Mouse (Mus musculus): Measurements from ENCODE around the gene Hus1b. TPM values are rescaled to one million over a fixed set of nuclear protein-coding genes. Genes with fewer than 3 reads are reported as not detected.

Hus1b gene
- polyA plus RNA-seq (2017; shearing (Covaris generic)), result not detected

DNA sequence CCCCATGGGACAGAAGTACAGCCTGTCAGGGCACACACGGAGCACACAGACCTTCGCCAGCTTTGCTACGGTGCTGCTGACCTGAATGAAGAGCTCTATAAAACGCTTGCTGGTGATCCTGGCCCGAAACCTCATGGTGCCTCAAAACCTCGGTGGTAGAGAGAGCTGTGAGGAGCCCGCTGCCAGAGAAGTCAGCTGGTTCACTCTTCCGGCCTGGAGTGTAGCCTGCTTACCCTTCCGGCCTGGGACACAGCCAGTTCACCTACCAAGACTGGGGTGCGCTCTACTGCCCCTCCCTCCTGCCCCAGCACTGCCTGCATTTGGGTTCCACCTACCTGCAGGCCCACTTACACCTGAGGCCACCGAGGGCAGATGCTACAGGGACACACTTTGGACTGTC, at the start of gene Hus1b:
Gene Hus1b (minus strand): TSS at position 220 of the 400 bp plus-strand sequence.

DNA sequence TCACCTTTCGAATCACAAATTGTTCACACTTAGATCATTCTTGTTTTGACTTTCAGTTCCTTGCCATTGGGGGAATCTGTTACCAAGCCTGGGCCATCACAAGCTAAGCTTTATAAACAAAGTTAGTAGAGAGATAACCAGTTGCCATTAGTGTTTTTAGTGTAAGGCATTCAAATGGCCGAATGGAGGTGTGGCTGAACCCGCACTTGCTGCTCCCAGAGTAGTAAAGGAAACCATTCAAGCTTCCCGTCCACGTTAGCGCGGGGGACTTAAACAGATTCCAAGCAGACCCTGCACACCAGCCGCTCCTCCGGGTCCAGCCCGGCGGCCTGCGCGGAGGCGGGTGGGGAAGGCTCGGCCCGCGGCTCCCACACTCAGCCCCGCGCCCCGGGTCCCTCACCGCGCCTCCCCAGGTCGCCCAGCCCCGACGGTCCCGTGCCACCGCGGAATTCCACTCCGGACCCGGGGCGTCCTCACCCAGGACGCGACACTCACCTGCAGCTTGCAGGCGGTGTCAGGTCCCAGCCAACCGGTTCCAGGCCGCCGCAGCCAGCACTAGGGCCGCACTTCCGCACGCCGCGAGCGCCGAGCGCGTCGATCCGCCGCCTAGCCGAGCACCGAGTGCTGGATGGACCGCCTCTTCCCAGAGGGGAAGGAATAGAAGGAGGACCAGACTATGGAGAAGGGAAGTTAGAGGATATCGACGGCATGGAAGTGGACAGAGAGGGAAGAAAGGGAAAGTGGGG, 26.1 kb upstream of the Hus1b start, which contains the start of the genes Exoc2 and Gm5447:
Gene Exoc2 (minus strand): TSS at position 593 of the 746 bp plus-strand sequence.
Gene Gm5447 (plus strand): TSS at position 704 of the 746 bp plus-strand sequence.

Other genes with a start within 250 kb of the Hus1b start
- 22.3 TPM for gene Irf4, start 198.5 kb downstream of the Hus1b start, polyA plus RNA-seq (2017; shearing (Covaris generic))
- gene Exoc2, start 26.3 kb upstream of the Hus1b start, polyA plus RNA-seq (2017; shearing (Covaris generic)), result 112 TPM
- gene Gm5447, start 26.4 kb upstream of the Hus1b start, polyA plus RNA-seq (2017; shearing (Covaris generic)), result not detected

Measured in CD4-positive, CD25-positive, alpha-beta regulatory T cell, adult 9 weeks (primary cell).